Mouse (Mus musculus): ENCODE measurements around the gene Cblc. TPM values are rescaled to one million over a fixed set of nuclear protein-coding genes. Genes with fewer than 3 reads are reported as not detected.

The Cblc gene
- polyA plus RNA-seq, 2 experiments: 5.9 to 8.6 TPM

GRCm38 (mm10) chr7:19789904-19790347, 6.7 kb downstream of the Cblc start:
- H3K27ac ChIP-seq (replicated peaks; ENCODE audit: low read depth, low read length): no peak overlapping the region

GRCm38 (mm10) chr7:19785874-19786458, 10.6 kb downstream of the Cblc start:
- DNase-seq (ENCODE audit: low spot score) (peak; percentile 35), ATAC-seq (ENCODE audit: low FRiP score, low read depth) (peak; percentile 56)
- H3K4me3 ChIP-seq (replicated peaks; ENCODE audit: low read length): no peak overlapping the region
- H3K27ac ChIP-seq (replicated peaks; ENCODE audit: low read depth, low read length): no peak overlapping the region
- H3K9ac ChIP-seq (ENCODE audit: low read depth, low read length, severe bottlenecking): no peak overlapping the region
- no peak overlapping the region for H3K4me2 ChIP-seq (replicated peaks; ENCODE audit: low read depth, low read length, severe bottlenecking)
- H3K9me3 ChIP-seq (ENCODE audit: control insufficient read depth, low read length): no peaks in the 10 kb centered on the region
- TF ChIP-seq POLR2A (IDR thresholded peaks at IDR 0.05; ENCODE audit: borderline replicate concordance, extremely low read depth, insufficient read depth, insufficient read length): no peak
- no peaks in the 10 kb centered on the region for H3K27me3 ChIP-seq (ENCODE audit: control insufficient read depth, insufficient read depth, low read length)
- H3K4me1 ChIP-seq (ENCODE audit: control insufficient read depth, insufficient read depth, low read length): no peaks in the 10 kb centered on the region
- 38% methylated on average over 12 of the region's 12 CpGs for WGBS
- H3K36me3 ChIP-seq (ENCODE audit: control insufficient read depth, insufficient read depth, low read length): no peaks in the 10 kb centered on the region

More at GRCm38 (mm10) chr7:19789904-19790347, 6.7 kb downstream of the Cblc start:
- peak; percentile 84 for DNase-seq (ENCODE audit: low spot score)
- no peaks in the 10 kb centered on the region for H3K36me3 ChIP-seq (ENCODE audit: control insufficient read depth, insufficient read depth, low read length)
- H3K9ac ChIP-seq (ENCODE audit: low read depth, low read length, severe bottlenecking): 0 out of 2 replicates have a peak overlapping the region, but pooled peaks have one; percentile 29
- 2% methylated on average over 16 of the region's 19 CpGs for WGBS
- peak; percentile 67 for ATAC-seq (ENCODE audit: low FRiP score, low read depth)
- no peak for TF ChIP-seq POLR2A (IDR thresholded peaks at IDR 0.05; ENCODE audit: borderline replicate concordance, extremely low read depth, insufficient read depth, insufficient read length)
- peak overlapping the region; percentile 63 for H3K4me2 ChIP-seq (replicated peaks; ENCODE audit: low read depth, low read length, severe bottlenecking)
- no peaks in the 10 kb centered on the region for H3K9me3 ChIP-seq (ENCODE audit: control insufficient read depth, low read length)
- H3K4me1 ChIP-seq (ENCODE audit: control insufficient read depth, insufficient read depth, low read length): no peaks in the 10 kb centered on the region
- peak overlapping the region; percentile 27 for H3K4me3 ChIP-seq (replicated peaks; ENCODE audit: low read length)
- H3K27me3 ChIP-seq (ENCODE audit: control insufficient read depth, insufficient read depth, low read length): 0 out of 2 replicates have a peak, but pooled peaks cover 2% of the 10 kb centered on the region

DNA sequence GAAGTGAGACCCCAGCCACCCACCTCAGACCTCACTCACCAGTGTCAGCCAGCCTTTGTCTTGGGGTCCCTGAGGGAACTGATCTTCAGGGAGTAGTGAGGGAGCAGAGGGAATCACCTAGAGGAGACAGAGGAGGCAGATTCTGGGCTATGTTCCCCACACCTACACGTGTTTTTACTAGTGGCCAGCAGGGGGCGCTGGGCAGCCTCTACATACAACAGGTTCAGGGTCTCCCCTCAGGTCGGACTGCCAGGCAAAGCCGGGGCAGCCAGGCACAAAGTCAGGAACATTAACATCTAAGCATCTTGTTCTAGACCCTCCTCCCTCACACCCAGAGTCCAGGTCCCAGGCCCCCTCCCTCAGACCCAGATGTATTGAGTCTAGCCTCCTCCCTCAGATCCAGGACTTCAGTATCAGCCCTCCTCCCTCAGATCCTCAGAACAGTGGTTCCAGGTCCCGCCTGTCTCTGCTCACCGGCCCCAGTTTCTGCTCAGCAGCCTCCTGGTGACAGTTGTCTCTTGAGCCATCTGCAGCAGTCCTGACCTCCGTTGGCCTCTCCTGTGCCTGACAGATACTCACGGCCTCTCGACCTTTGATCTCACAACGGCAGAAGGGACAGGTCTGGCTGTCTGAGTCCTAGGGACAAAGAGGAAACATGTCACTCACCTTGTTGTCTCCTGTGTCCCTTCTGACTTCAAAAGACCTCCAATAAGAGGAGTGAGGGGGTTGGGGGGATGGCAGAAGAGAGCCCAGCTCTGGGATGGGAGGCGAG, 11.7 kb downstream of the Cblc start:
- H3K4me3 ChIP-seq (replicated peaks; ENCODE audit: low read length): no peak overlapping the region
- no peaks in the 10 kb centered on the region for H3K4me1 ChIP-seq (ENCODE audit: control insufficient read depth, insufficient read depth, low read length)
- WGBS: 26% methylated on average over 11 of the region's 11 CpGs
- H3K36me3 ChIP-seq (ENCODE audit: control insufficient read depth, insufficient read depth, low read length): no peaks in the 10 kb centered on the region
- no peak for ATAC-seq (ENCODE audit: low FRiP score, low read depth)
- H3K27ac ChIP-seq (replicated peaks; ENCODE audit: low read depth, low read length): no peak overlapping the region
- H3K9ac ChIP-seq (ENCODE audit: low read depth, low read length, severe bottlenecking): no peak overlapping the region
- no peak for TF ChIP-seq POLR2A (IDR thresholded peaks at IDR 0.05; ENCODE audit: borderline replicate concordance, extremely low read depth, insufficient read depth, insufficient read length)
- no peak for DNase-seq (ENCODE audit: low spot score)
- H3K27me3 ChIP-seq (ENCODE audit: control insufficient read depth, insufficient read depth, low read length): no peaks in the 10 kb centered on the region
- no peaks in the 10 kb centered on the region for H3K9me3 ChIP-seq (ENCODE audit: control insufficient read depth, low read length)
- H3K4me2 ChIP-seq (replicated peaks; ENCODE audit: low read depth, low read length, severe bottlenecking): no peak overlapping the region

GRCm38 (mm10) chr7:19783630-19784029, 13.0 kb downstream of the Cblc start:
- 79% methylated on average over 8 of the region's 8 CpGs for WGBS
- Histone ChIP-seq H3K27ac (replicated peaks; ENCODE audit: low read depth, low read length) (no peak overlapping the region), H3K9ac (ENCODE audit: low read depth, low read length, severe bottlenecking) (no peak overlapping the region), H3K9me3 (ENCODE audit: control insufficient read depth, low read length) (no peaks in the 10 kb centered on the region), H3K4me3 (replicated peaks; ENCODE audit: low read length) (no peak overlapping the region), H3K4me2 (replicated peaks; ENCODE audit: low read depth, low read length, severe bottlenecking) (no peak overlapping the region), H3K27me3 (ENCODE audit: control insufficient read depth, insufficient read depth, low read length) (no peaks in the 10 kb centered on the region), H3K36me3 (ENCODE audit: control insufficient read depth, insufficient read depth, low read length) (no peaks in the 10 kb centered on the region), H3K4me1 (ENCODE audit: control insufficient read depth, insufficient read depth, low read length) (no peaks in the 10 kb centered on the region)
- no peak for DNase-seq (ENCODE audit: low spot score)
- TF ChIP-seq POLR2A (IDR thresholded peaks at IDR 0.05; ENCODE audit: borderline replicate concordance, extremely low read depth, insufficient read depth, insufficient read length): no peak
- ATAC-seq (ENCODE audit: low FRiP score, low read depth): no peak

GRCm38 (mm10) chr7:19782645-19783044, 14.0 kb downstream of the Cblc start:
- H3K9me3 ChIP-seq (ENCODE audit: control insufficient read depth, low read length): no peaks in the 10 kb centered on the region
- no peak overlapping the region for H3K4me2 ChIP-seq (replicated peaks; ENCODE audit: low read depth, low read length, severe bottlenecking)
- ATAC-seq (ENCODE audit: low FRiP score, low read depth) (no peak), DNase-seq (ENCODE audit: low spot score) (no peak)
- no peak overlapping the region for H3K27ac ChIP-seq (replicated peaks; ENCODE audit: low read depth, low read length)
- H3K27me3 ChIP-seq (ENCODE audit: control insufficient read depth, insufficient read depth, low read length): no peaks in the 10 kb centered on the region
- no peak for TF ChIP-seq POLR2A (IDR thresholded peaks at IDR 0.05; ENCODE audit: borderline replicate concordance, extremely low read depth, insufficient read depth, insufficient read length)
- H3K36me3 ChIP-seq (ENCODE audit: control insufficient read depth, insufficient read depth, low read length): no peaks in the 10 kb centered on the region
- H3K9ac ChIP-seq (ENCODE audit: low read depth, low read length, severe bottlenecking): no peak overlapping the region
- 94% methylated on average over 4 of the region's 4 CpGs for WGBS
- no peak overlapping the region for H3K4me3 ChIP-seq (replicated peaks; ENCODE audit: low read length)
- no peaks in the 10 kb centered on the region for H3K4me1 ChIP-seq (ENCODE audit: control insufficient read depth, insufficient read depth, low read length)

Data from limb, embryonic 14.5 days (tissue).